Mouse (Mus musculus) kidney, embryonic 16.5 days (tissue): ENCODE data around the gene Flnc. TPM values are rescaled to one million over a fixed set of nuclear protein-coding genes. Genes with fewer than 3 reads are reported as not detected.
"Not testable (repeated sequence)": the region's sequence is repeated elsewhere in the genome, so short reads cannot be mapped to it uniquely, and the experiment has no call there.

Source experiments
- ATAC-seq: fragments of 200-750 bp; cut with Nextera tagmentation; 2 replicates; pipeline ENCODE4 v1.8.0; 2017; ENCODE audit warnings: moderate TSS enrichment; ENCODE audit not compliant: low FRiP score, low TSS enrichment
- H3K27ac ChIP-seq: fragments of 300-500 bp; sonication (generic); 2 replicates; pipeline ENCODE4 v1.5.1; 2014; ENCODE audit warnings: low read length
- H3K27me3 ChIP-seq: fragments of 300-500 bp; sonication (generic); 2 replicates; pipeline ENCODE4 v1.6.1; 2014; ENCODE audit warnings: low read length, control low read depth, mixed read lengths; ENCODE audit not compliant: insufficient read depth
- H3K36me3 ChIP-seq: fragments of 300-500 bp; sonication (generic); 2 replicates; pipeline ENCODE4 v1.6.1; 2014; ENCODE audit warnings: low read length, control low read depth, mixed read lengths; ENCODE audit not compliant: insufficient read depth
- H3K4me1 ChIP-seq: fragments of 300-500 bp; sonication (generic); 2 replicates; pipeline ENCODE4 v1.6.1; 2014; ENCODE audit warnings: low read length, control low read depth, mixed read lengths; ENCODE audit not compliant: insufficient read depth
- H3K4me2 ChIP-seq: fragments of 300-500 bp; sonication (generic); replicated peaks from 2 replicates; pipeline ENCODE4 v1.6.1; 2014; ENCODE audit warnings: low read depth, low read length
- H3K4me3 ChIP-seq: fragments of 300-500 bp; sonication (generic); 2 replicates; pipeline ENCODE4 v1.5.1; 2014; ENCODE audit warnings: mild to moderate bottlenecking, low read length
- H3K9ac ChIP-seq: fragments of 300-500 bp; sonication (generic); replicated peaks from 2 replicates; pipeline ENCODE4 v1.6.1; 2014; ENCODE audit warnings: low read length
- H3K9me3 ChIP-seq: fragments of 300-500 bp; sonication (generic); 2 replicates; pipeline ENCODE4 v1.6.1; 2016; ENCODE audit warnings: low read length, control low read depth
- WGBS: fragments of 180-500 bp; shearing (Covaris S2); extraction: QIAGEN DNeasy Blood & Tissue Kit; methylation state at CpG from one replicate; pipeline ENCODE4 v1.1.7; 2014; 5-methylcytosine and 5-hydroxymethylcytosine counted together
- polyA plus RNA-seq: library from polyadenylated mRNA; unstranded; fragments of >200 nt; fragmentation: Nextera tagmentation; extraction: Ambion mirVana; gene quantifications from 2 replicates; pipeline ENCODE4 v1.2.1, GENCODE M21; 2015

Gene Flnc
- 7.9 and 8.0 TPM in 2 replicates for polyA plus RNA-seq

DNA sequence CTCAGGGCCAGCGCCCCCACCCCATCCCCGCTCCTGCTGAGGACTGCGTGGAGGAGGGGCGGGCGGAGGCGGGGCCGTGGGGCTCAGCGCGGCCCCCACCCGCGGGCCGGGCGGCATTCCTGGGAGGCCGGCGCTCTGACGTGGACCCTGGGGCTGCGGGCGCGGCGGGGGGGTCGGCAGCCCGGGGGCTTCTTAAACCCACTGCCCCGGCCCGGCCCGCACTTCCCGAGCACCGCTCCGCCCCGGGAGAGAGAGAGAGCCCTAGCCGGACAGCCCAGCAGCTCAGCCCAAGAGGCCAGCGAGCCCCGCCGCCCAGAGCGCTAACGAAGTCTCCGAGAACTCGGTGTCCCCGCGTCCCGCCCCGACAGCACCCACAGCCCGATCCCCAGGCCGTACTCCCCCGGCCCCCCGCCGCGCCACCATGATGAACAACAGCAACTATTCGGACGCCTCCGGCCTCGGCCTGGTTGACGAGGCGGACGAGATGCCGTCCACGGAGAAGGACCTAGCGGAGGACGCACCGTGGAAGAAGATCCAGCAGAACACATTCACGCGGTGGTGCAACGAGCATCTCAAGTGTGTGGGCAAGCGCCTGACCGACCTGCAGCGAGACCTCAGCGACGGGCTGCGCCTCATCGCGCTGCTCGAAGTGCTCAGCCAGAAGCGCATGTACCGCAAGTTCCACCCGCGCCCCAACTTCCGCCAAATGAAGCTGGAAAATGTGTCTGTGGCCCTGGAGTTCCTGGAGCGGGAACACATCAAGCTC lies at the start of gene Flnc:
Gene Flnc (plus strand): TSS at position 219 of the 766 bp plus-strand sequence.
- under 1% methylated on average over 60 of the region's 77 CpGs for WGBS

DNA sequence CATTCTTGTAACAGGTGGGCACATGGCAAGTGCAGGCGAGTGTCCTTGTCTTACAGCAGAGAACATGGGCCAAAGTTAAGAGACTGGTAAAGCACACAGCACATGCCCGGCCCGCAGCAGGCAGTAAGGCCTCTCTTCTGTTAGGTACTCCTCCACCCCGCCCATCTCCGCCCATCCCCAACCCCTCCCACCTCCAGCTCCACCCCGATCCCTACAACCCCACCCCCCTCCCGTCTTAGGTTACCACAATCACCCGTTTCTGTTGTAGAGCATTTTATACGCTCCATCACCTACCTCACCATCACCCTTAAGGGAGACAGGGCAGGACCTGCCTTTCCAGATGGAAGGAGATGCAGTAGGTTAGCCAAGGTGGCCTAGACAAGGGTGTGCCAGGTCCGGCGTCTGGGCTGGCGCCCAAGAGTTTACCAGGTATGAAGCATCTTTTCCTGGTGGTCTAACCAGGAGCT lies 45.0 kb upstream of the Flnc start, which contains the start of gene Opn1sw:
Gene Opn1sw (minus strand): TSS at position 417 of the 467 bp plus-strand sequence.
- no peaks in the 10 kb centered on the region; the same call in 1 of the 2 replicates for H3K27me3 ChIP-seq
- no peaks in the 10 kb centered on the region for H3K36me3 ChIP-seq
- WGBS, result 1% methylated on average over 12 of the region's 12 CpGs
- peak within 1 kb of the TSS; percentile 39 for H3K4me3 ChIP-seq
- peaks cover 7% of the 10 kb centered on the region for H3K4me1 ChIP-seq
- H3K27ac ChIP-seq, result peak within 1 kb of the TSS; percentile 15
- peak within 1 kb of the TSS; percentile 44 for H3K9ac ChIP-seq
- peak within 1 kb of the TSS; percentile 45 for H3K4me2 ChIP-seq
- no peaks in the 10 kb centered on the region for H3K9me3 ChIP-seq
- ATAC-seq, result peak; percentile 86

More for the DNA sequence above, at the start of gene Flnc:
- peaks cover 47% of the 10 kb centered on the region for H3K4me1 ChIP-seq
- ATAC-seq, result peak; percentile 23
- no peaks in the 10 kb centered on the region for H3K36me3 ChIP-seq
- H3K9ac ChIP-seq, result peak within 1 kb of the TSS; percentile 69
- H3K9me3 ChIP-seq, result no peaks in the 10 kb centered on the region
- H3K27me3 ChIP-seq, result peaks cover 25% of the 10 kb centered on the region; the same call in 1 of the 2 replicates
- H3K27ac ChIP-seq, result no peak within 1 kb of the TSS
- H3K4me2 ChIP-seq, result peak within 1 kb of the TSS; percentile 89
- peak within 1 kb of the TSS; percentile 61 for H3K4me3 ChIP-seq

DNA sequence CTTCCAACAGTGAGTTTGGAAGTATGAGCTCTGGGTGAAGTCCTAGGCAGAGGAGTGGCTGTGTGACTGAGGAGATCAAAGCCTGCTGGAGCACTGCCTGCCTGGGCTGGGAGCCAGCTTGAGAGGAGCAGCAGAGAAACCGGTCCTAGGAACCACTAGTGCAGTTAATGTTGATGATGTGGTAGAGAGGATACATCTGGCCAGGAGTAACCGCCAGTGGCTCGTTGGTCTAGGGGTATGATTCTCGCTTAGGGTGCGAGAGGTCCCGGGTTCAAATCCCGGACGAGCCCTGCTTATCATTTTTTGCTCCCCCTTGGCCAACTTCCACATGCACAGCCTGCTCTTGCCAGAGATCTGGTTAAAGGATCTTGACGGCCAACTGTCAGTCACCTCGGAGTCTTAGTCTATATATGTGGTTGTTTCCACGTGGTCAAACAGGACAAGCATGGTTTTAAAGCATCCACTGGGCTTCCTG lies 44.4 kb upstream of the Flnc start:
- peak overlapping the region; percentile 39 for H3K4me3 ChIP-seq
- no peaks in the 10 kb centered on the region for H3K36me3 ChIP-seq
- H3K4me1 ChIP-seq, result peaks cover 7% of the 10 kb centered on the region
- H3K9ac ChIP-seq, result 0 out of 2 replicates have a peak overlapping the region, but pooled peaks have one; percentile 22
- H3K9me3 ChIP-seq, result no peaks in the 10 kb centered on the region
- WGBS, result 6% methylated on average over 11 of the region's 11 CpGs
- peak; percentile 93 for ATAC-seq
- H3K4me2 ChIP-seq, result peak overlapping the region; percentile 45
- H3K27ac ChIP-seq, result peak overlapping the region; percentile 15
- H3K27me3 ChIP-seq, result peaks cover 4% of the 10 kb centered on the region; the same call in 1 of the 2 replicates

DNA sequence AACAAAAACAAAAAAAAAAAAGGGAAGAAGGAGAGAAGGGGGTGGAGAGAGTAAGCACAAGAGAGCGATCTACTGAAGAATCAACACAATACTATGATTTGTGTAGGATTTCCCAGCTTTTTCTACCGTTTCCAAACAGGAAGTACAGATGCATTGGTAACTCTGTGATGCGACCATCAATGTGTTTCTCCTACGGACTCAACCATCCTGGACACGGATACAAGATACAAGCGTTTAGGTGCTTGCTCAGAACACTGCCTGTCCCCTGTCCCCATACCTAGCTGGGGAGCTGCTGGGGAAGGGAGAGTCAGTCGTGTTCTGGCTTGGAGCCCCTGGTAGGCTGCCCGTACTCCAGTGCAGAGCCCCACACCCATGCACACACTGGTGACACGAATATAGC lies 43.6 kb upstream of the Flnc start:
- no peak overlapping the region for H3K27ac ChIP-seq
- H3K4me1 ChIP-seq, result peaks cover 7% of the 10 kb centered on the region
- no peak overlapping the region for H3K4me3 ChIP-seq
- H3K9me3 ChIP-seq, result no peaks in the 10 kb centered on the region
- 53% methylated on average over 9 of the region's 9 CpGs for WGBS
- no peak overlapping the region for H3K4me2 ChIP-seq
- no peak for ATAC-seq
- no peak overlapping the region for H3K9ac ChIP-seq
- H3K27me3 ChIP-seq, result peaks cover 7% of the 10 kb centered on the region; the same call in 1 of the 2 replicates
- no peaks in the 10 kb centered on the region for H3K36me3 ChIP-seq

DNA sequence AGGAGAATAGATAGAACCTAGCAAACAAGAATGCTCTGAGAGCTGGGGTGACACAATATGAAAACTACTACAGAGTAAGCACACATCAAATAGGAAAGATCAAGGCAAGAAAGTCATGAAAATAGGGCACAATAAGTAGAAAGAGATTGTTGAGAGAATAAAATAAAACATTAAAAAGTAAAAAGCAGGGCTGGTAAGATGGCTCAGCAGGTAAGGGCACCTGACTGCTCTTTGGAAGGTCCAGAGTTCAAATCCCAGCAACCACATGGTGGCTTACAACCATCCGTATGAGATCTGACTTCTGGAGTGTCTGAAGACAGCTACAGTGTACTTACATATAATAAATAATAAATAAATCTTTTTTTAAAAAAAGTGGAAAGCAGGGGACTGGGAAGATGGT lies 42.6 kb upstream of the Flnc start:
- not testable (repeated sequence) for H3K4me1 ChIP-seq, H3K4me2 ChIP-seq, H3K27me3 ChIP-seq, H3K9ac ChIP-seq, H3K36me3 ChIP-seq, H3K4me3 ChIP-seq, H3K9me3 ChIP-seq, ATAC-seq, H3K27ac ChIP-seq
- WGBS, result 78% methylated on average over 1 of the region's 1 CpGs

DNA sequence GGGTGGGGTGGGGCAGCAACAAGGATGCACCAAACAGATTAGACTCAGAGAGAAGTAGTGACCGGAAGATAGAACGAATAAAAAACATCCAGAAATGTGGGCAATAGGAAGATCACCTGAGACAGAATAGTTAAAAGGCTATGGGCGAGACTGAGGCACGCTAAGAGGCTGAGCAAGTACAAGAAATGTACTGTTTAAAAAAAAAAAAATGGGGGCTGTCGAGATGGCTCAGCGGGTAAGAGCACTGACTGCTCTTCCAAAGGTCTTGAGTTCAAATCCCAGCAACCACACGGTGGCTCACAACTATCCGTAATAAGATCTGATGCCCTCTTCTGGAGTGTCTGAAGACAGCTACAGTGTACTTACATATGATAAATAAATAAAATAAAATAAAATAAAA lies 41.8 kb upstream of the Flnc start:
- H3K36me3 ChIP-seq, H3K9me3 ChIP-seq, H3K4me2 ChIP-seq, H3K27ac ChIP-seq, H3K9ac ChIP-seq, ATAC-seq, H3K4me3 ChIP-seq, H3K27me3 ChIP-seq: not testable (repeated sequence)
- peaks cover 11% of the 10 kb centered on the region for H3K4me1 ChIP-seq
- 72% methylated on average over 8 of the region's 8 CpGs for WGBS

DNA sequence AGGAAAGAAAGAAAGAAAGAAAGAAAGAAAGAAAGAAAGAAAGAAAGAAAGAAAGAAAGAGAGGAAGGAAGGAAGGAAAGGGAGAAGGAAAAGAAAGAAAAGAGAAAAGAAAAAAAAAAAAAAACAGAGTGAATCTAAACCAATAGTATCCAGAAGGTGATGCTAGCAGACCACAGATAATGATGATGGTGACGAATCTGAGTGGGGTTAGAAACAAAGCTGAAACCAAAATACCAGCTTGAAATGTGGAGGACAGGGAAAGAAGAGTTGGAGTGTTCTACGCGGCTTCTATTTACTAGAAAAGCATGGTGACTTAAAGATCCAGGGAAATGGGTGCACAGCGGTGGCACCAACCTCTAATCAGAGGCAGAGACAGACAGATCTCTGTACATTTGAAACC lies 41.3 kb upstream of the Flnc start:
- Histone ChIP-seq H3K4me1 (peaks cover 11% of the 10 kb centered on the region), H3K9ac (no peak overlapping the region), H3K27ac (no peak overlapping the region), H3K27me3 (peaks cover 8% of the 10 kb centered on the region; the same call in 1 of the 2 replicates), H3K4me2 (no peak overlapping the region), H3K4me3 (no peak overlapping the region), H3K9me3 (no peaks in the 10 kb centered on the region), H3K36me3 (no peaks in the 10 kb centered on the region)
- WGBS, result 64% methylated on average over 4 of the region's 4 CpGs
- ATAC-seq, result no peak

DNA sequence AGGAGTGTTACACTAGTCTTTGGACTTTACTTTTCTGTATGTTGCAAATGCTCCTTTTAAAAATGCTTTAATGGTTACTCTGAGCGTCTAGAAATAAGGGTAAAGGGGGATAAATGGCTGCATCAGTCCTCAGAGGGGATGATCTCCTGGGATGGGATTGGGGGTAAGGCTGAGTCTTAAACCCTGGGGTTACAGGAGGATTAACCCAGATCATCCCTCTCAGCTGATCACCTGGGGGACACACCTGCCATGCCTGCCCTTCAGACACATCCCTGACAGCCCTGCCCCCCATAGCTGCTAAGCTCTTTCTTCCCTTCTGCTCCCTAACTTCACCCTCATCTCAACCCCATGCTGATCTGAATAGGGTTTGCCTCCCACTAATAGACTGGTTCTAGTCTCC lies 38.8 kb upstream of the Flnc start:
- Histone ChIP-seq H3K9ac (no peak overlapping the region), H3K4me2 (no peak overlapping the region), H3K4me1 (peaks cover 13% of the 10 kb centered on the region), H3K9me3 (no peaks in the 10 kb centered on the region), H3K27me3 (peaks cover 8% of the 10 kb centered on the region; the same call in 1 of the 2 replicates), H3K36me3 (no peaks in the 10 kb centered on the region), H3K27ac (no peak overlapping the region), H3K4me3 (no peak overlapping the region)
- WGBS, result 68% methylated on average over 1 of the region's 1 CpGs
- ATAC-seq, result no peak

DNA sequence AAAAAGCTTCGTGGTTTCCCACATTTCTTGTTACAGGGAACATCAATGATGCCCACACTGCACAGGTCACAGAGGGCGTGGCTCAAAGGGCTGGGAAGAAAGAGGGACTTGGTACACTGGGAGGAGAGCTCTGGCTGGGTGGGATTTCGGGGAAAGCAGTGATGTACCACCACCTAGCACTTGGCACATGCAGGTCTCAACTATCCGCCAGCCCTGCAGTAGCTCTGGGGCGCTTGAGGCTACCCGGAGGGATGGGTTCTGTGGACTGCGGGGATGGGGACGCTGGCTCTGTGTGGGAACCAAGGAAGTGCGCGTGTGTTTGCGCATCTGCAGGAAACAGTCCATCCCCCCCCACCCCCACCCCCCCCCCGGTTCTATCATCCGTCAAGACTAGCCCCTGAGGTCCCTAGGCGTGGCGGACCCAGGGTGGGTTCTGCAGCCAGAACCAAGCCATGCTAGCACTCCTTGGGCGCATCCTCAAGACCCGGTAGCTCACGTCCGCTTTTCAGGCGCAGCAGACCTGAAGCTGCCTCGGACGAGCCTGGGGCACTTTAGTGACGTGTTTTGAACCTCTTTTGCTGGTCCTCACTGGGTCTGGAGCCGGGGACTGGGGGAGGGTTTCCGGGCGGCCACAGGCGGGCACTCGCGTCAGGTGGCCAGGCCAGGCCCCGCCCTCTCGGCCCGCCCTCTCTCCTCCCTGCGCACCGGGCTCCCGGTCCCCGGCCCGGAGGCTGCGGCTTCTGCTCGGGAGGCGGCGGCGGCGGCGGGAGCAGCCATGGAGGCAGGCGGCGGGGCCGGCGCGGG lies 36.9 kb upstream of the Flnc start, which contains the start of gene Ccdc136:
Gene Ccdc136 (plus strand): TSS at position 400 of the 804 bp plus-strand sequence.
- peak; percentile 93 for ATAC-seq
- Histone ChIP-seq H3K36me3 (no peaks in the 10 kb centered on the region), H3K4me2 (peak within 1 kb of the TSS; percentile 83), H3K4me1 (peaks cover 13% of the 10 kb centered on the region), H3K9me3 (no peaks in the 10 kb centered on the region), H3K9ac (peak within 1 kb of the TSS; percentile 75), H3K27me3 (peaks cover 8% of the 10 kb centered on the region; the same call in 1 of the 2 replicates), H3K4me3 (peak within 1 kb of the TSS; percentile 68), H3K27ac (peak within 1 kb of the TSS; percentile 58)
- WGBS, result under 1% methylated on average over 47 of the region's 49 CpGs
